Mouse (Mus musculus) liver, embryonic 14.5 days (tissue): ENCODE measurements around the gene Exog.

ENCODE experiments used
- CTCF ChIP-seq: IDR thresholded peaks from 2 replicates; pipeline ENCODE4 v1.5.1; 2016; ENCODE audit warnings: antibody characterized with exemption, low read depth, control low read depth
- EP300 ChIP-seq: IDR thresholded peaks from 2 replicates; pipeline ENCODE4 v1.6.1; 2016; ENCODE audit warnings: antibody characterized with exemption, low read depth

DNA sequence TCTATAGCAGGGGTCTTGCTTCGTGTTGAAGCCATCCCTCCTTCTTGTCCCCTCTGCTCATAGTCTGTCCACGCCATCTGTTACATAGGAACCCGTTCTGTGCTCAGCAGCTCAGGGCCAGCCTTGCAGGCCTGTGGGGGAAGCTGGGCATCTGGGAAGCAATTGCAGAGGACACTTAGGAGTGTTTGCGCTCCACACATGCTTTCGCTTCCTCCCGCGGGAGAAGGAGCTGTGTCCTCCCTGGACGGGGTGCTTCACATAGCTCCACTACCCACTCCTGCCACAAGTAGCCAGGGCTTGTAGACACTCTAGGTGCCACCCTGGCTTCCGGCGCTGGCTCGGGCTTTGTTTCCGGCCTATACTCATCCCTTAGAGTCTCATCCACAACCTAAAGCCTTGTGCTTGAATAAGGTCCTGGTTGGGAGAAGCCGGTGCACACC is 18.7 kb upstream of the Exog start:
- no peak for TF ChIP-seq CTCF
- no peak for TF ChIP-seq EP300
